Mouse (Mus musculus) embryonic fibroblast, embryonic 13.5 days (primary cell): ENCODE measurements around the gene Orc5. TPM values are rescaled to one million over a fixed set of nuclear protein-coding genes. Genes with fewer than 3 reads are reported as not detected.
A peak's percentile ranks its signal among the peaks of the same experiment; 100 is the strongest.

Experiments
- H3K27ac ChIP-seq: 2 replicates; pipeline ENCODE4 v1.5.1; 2012; ENCODE audit warnings: low read length, control low read depth, inconsistent platforms; ENCODE audit not compliant: insufficient read depth
- H3K4me1 ChIP-seq: 2 replicates; pipeline ENCODE4 v1.6.1; 2011; ENCODE audit warnings: low read length; ENCODE audit not compliant: control insufficient read depth, insufficient read depth
- H3K4me3 ChIP-seq: 2 replicates; pipeline ENCODE4 v1.5.1; 2011; ENCODE audit warnings: mild to moderate bottlenecking, control low read depth, low read length; ENCODE audit not compliant: insufficient read depth
- CTCF ChIP-seq: IDR thresholded peaks from 2 replicates; pipeline ENCODE4 v1.5.1; 2011; ENCODE audit warnings: mild to moderate bottlenecking, control low read depth, low read length, moderate library complexity, borderline replicate concordance; ENCODE audit not compliant: insufficient read depth
- POLR2A ChIP-seq: IDR thresholded peaks from 2 replicates; pipeline ENCODE4 v1.6.1; 2011; ENCODE audit warnings: low read depth, mild to moderate bottlenecking, control low read depth, low read length, moderate library complexity
- polyA plus RNA-seq: library from polyadenylated mRNA; stranded (reverse); fragments of >200 nt; gene quantifications from 2 replicates; pipeline ENCODE4 v1.2.4, GENCODE M21; 2011; ENCODE audit warnings: low read depth; ENCODE audit not compliant: missing spikeins, insufficient read length

Orc5 gene
- polyA plus RNA-seq, 1 experiment = 27.9 TPM

DNA sequence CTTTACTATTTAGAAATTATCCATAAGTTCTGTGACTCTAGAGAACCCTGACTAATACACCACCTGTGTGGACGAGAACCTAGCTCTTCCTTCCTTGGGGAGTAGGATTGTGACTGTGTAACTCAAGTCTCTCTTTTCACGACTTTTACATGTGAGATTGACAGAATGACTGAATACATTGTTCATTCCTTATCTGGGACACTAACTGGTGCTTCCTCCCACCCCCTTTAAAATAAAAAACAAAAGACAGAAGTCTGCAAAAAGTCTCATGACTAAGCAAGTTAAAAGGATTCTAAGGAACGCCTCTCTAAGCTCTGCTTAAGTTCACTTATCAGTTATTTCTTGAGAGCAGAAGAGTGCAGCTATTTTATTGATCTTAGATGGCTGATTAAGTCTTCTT is 22.2 kb upstream of the Orc5 start:
- Histone ChIP-seq H3K27ac (no peak overlapping the region), H3K4me3 (no peak overlapping the region), H3K4me1 (peaks cover 9% of the 10 kb centered on the region; the same call in 1 of the 2 replicates)
- TF ChIP-seq POLR2A (no peak), CTCF (no peak)

DNA sequence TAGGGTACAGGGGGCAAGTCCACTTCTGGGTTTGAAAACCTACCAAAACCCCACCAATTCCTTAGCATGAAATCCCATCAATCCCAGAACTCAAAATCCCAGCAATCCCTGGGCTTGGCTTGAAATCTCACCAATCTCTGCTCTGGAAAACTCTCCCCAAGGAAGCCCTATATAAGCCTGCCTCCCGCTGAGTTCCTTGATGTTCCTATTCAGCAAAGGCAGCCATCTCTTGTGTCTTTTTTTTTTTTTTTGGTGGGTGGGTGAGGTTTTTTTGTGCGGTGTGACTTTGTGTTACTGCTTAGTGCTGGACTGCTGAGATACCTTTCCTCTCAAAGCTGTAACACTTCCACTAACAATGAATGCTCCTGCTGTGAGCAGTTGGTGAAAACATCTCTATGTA is 15.5 kb upstream of the Orc5 start:
- TF ChIP-seq CTCF (no peak), POLR2A (no peak)
- Histone ChIP-seq H3K4me1 (no peaks in the 10 kb centered on the region), H3K27ac (no peak overlapping the region), H3K4me3 (no peak overlapping the region)

DNA sequence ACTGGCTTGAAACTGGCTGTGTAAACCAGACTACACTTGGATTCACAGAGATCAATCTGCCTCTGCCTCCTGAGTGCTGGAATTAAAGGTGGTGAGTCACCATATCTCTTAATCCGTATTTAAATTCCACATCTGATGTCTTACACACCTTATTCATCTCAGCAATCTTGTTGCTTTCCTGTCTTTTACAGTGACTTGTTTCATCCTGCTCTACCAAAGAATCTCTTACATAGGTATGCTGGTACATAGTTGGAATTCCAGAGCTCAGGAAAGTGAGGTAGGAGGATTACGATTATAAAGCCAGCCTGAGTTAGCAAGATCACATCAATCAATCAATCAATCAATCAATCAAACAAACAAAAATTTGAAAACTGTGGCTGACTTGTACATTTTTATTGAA is 9.6 kb upstream of the Orc5 start:
- Histone ChIP-seq H3K4me1 (no peaks in the 10 kb centered on the region), H3K4me3 (no peak overlapping the region)
- no peak for TF ChIP-seq CTCF
- TF ChIP-seq POLR2A = no peak

DNA sequence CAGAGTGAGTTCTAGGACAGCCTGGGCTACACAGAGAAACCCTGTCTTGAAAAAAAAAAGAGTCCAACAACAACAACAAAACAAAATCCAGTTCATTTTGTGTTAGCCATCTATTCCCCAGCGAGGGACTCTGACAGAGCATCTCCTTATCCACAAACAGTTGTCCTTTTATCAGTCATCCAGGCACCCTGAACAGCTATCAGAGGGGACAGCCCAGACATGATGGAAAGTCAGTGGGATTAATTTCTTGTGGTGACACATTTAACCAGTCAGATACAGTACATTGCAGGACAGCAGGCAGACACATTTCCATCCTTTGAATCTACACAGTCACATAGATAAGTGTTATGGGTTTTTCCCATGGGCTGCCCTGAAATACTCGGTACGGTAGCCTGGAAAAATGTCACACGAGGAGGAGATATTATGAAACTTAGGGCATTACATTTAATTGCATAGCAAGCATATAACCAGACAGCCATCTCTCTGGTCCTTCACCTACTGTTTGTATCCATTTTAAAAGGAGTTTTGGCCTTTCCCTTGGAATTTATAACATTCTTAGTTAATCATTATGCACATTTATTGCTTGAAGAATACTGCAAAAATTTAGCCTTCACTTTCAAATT is 7.4 kb upstream of the Orc5 start:
- Histone ChIP-seq H3K27ac (no peak overlapping the region), H3K4me3 (no peak overlapping the region), H3K4me1 (no peaks in the 10 kb centered on the region)
- no peak for TF ChIP-seq CTCF

More for the DNA sequence above, 9.6 kb upstream of the Orc5 start:
- H3K27ac ChIP-seq = no peak overlapping the region

DNA sequence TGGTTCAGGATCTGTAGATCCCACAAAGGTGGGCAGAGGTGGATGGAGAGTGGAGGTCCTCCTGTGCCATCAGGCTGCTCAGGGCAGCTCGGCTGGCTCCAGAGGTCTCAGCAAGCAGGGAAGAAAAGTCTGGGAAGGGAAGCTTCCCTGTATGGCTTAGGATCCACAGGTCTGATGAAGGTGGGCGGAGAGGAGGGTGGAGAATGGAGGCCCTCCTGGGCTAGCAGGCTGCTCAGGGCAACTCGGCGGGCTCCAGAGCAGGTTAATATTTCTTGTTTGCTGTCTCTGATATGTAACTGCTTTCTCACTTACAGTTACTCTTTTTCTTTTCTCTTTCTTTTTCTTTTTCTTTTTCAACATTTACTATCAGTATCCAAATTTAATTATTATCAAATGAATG is 6.5 kb upstream of the Orc5 start:
- H3K27ac ChIP-seq = no peak overlapping the region
- H3K4me3 ChIP-seq = no peak overlapping the region
- no peaks in the 10 kb centered on the region for H3K4me1 ChIP-seq
- no peak for TF ChIP-seq POLR2A

DNA sequence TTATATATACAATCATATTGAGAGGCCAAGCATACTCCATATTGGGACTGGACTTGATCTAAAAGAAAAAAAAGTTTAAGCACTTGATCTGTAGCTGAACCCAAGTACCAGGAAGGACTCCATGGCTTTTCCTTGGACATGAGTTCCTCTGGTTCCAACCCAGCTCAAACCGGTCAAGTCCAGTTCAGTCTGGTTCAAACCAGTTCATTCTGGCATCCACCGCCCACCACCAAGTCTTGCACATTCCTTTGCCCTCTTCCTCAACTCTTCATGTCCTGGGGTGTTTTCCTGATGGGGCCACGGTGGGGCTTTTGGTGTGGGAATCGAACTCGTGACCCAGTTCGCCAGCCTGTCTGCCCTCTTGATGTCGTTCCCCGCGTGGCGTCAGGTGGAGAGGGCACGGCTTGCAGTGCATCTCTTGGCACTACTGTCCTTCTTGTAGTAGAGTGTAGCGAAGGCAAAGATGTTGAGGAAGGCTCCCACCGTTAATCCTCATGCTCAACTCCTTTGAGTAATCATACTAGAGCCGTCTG is 2.1 kb upstream of the Orc5 start:
- no peaks in the 10 kb centered on the region for H3K4me1 ChIP-seq
- H3K4me3 ChIP-seq = no peak overlapping the region
- no peak overlapping the region for H3K27ac ChIP-seq
- TF ChIP-seq CTCF (no peak), POLR2A (no peak)

DNA sequence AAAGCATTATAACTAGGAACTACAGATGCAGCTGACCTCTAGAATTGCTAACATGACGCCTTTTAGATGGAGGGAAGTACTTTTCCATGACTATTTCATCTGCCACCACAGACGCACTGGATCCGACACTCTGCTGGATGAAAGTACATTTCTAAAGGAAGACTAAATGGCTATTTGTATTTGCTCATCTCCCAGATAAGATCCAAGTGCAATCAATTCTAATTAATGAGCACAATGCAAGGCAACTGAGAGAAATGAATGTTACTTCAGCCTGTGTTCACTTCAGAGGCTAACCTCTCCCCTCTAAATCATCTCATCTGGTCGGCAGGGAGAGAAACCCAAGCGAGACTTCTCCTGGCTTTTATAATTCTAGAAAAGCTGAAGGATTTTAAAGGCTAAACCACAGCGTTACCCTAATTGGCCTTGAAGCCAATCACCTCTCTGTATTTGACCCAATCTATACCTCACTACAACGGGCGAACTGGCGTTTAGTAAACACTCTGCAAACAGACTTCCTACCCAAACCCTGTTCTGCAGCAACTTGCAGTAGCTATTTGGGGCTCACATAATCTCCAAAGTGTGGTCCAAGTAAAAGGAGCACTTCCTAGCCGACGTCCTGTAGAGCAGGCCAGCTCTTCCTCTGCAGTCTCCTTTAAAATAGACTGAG is 730 bp downstream of the Orc5 start:
- Histone ChIP-seq H3K27ac (peak overlapping the region; percentile 25; the same call in 1 of the 2 replicates), H3K4me3 (peak overlapping the region; percentile 73), H3K4me1 (no peaks in the 10 kb centered on the region)
- TF ChIP-seq CTCF (no peak), POLR2A (no peak)

DNA sequence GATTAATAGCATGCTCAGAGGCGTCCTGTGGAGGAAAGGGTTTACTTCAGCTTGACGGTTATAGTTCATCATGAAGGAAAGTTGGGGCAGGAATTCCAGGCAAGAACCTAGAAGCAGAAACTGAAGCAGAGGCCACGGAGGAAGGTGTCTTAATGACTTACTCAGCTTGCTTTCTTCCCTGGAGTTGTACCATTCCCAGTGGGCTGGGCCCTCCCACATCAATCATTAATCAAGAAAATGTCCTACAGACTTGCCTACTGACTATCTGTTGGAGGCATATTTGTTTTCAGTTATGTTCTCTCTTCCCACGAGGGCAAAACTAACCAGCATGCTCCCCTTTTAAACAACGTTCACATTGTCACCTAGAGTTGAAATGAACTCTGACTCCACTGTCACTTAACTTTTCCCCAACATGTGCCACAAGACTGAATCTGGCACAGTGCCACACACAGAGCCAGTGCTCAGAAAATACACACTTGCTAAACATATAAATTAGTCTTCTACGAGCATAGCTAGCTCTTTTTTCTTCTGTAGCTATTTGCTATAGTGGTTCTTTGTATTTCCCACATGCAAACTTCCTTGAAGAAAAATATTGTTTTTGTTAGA is 1.6 kb downstream of the Orc5 start:
- TF ChIP-seq POLR2A (no peak), CTCF (no peak)
- Histone ChIP-seq H3K27ac (no peak overlapping the region), H3K4me1 (no peaks in the 10 kb centered on the region), H3K4me3 (no peak overlapping the region)

DNA sequence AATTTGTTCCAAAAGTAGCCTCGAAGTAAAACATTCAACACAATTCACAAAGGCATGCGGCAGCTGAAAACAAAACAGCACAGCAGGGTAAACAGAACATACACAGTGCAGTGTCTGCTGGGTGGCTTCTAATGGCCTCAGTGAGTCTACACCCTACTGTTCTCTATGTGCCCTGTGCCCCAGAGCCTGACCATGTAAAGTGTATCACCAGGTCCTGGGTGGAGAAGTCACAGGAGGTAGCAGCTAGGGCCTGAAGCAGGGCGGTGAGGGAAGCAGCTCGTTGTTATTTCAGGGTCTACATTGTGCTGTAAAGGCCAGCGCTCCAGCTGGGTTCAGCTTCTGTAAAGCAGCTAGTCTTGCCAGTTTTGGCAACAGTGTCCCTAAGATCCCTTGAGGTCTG is 3.7 kb downstream of the Orc5 start:
- Histone ChIP-seq H3K27ac (no peak overlapping the region), H3K4me1 (no peaks in the 10 kb centered on the region), H3K4me3 (no peak overlapping the region)
- TF ChIP-seq POLR2A = no peak

DNA sequence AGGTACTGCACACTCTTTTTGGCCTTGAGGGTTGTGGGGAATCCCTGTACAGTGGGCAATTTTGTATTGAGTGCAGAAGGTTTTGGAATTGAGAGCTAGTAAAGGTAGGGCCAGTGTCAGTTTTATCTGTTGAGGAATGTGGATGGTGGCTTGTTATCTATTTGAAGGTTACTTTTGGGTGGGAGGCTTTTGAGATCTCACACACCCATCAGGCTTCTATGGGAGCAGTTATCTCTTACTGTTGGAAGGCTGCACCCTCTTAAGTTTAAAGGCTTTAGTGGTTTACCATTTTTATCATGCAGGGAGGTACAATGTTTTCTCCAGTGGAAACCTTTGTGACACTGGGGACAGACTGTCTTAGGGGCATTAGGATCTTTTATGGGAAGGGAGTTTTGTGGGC is 4.9 kb downstream of the Orc5 start:
- Histone ChIP-seq H3K27ac (no peak overlapping the region), H3K4me1 (no peaks in the 10 kb centered on the region), H3K4me3 (no peak overlapping the region)
- no peak for TF ChIP-seq CTCF
- no peak for TF ChIP-seq POLR2A
